Mouse (Mus musculus) heart, postnatal 0 days (tissue): ENCODE data around the gene Stim1. TPM values are rescaled to one million over a fixed set of nuclear protein-coding genes. Genes with fewer than 3 reads are reported as not detected.
A peak's percentile ranks its signal among the peaks of the same experiment; 100 is the strongest.

Experiments used
- ATAC-seq: fragments of 200-750 bp; cut with Nextera tagmentation; 2 replicates; pipeline ENCODE4 v1.8.0; 2017; ENCODE audit warnings: low read depth, moderate number of reproducible peaks, moderate library complexity; ENCODE audit not compliant: insufficient read depth
- DNase-seq: peaks from one replicate; pipeline ENCODE4 v3.0.0-alpha.2; 2016; ENCODE audit warnings: low spot score
- H3K27ac ChIP-seq: fragments of 300-500 bp; sonication (generic); 2 replicates; pipeline ENCODE4 v1.5.1; 2014; ENCODE audit warnings: low read depth, mild to moderate bottlenecking
- H3K27me3 ChIP-seq: fragments of 300-500 bp; sonication (generic); 2 replicates; pipeline ENCODE4 v1.6.1; 2014; ENCODE audit warnings: low read length, mixed read lengths; ENCODE audit not compliant: control insufficient read depth, insufficient read depth
- H3K36me3 ChIP-seq: fragments of 300-500 bp; sonication (generic); replicated peaks from 2 replicates; pipeline ENCODE4 v1.6.1; 2014; ENCODE audit warnings: low read length, mixed read lengths; ENCODE audit not compliant: control insufficient read depth, insufficient read depth
- H3K4me1 ChIP-seq: fragments of 300-500 bp; sonication (generic); 2 replicates; pipeline ENCODE4 v1.6.1; 2014; ENCODE audit warnings: antibody characterized with exemption; ENCODE audit not compliant: control insufficient read depth, insufficient read depth
- H3K4me2 ChIP-seq: fragments of 300-500 bp; sonication (generic); 2 replicates; pipeline ENCODE4 v1.6.1; 2014; ENCODE audit warnings: low read depth, mild to moderate bottlenecking, low read length, moderate library complexity
- H3K4me3 ChIP-seq: fragments of 300-500 bp; sonication (generic); 2 replicates; pipeline ENCODE4 v1.5.1; 2014; ENCODE audit warnings: low read depth, low read length
- H3K9ac ChIP-seq: fragments of 300-500 bp; sonication (generic); replicated peaks from 2 replicates; pipeline ENCODE4 v1.6.1; 2014; ENCODE audit warnings: low read depth, low read length, mixed read lengths
- H3K9me3 ChIP-seq: fragments of 300-500 bp; sonication (generic); replicated peaks from 2 replicates; pipeline ENCODE4 v1.6.1; 2016; ENCODE audit warnings: low read length; ENCODE audit not compliant: control insufficient read depth
- CTCF ChIP-seq: IDR thresholded peaks from 2 replicates; pipeline ENCODE4 v1.5.1; 2016; ENCODE audit warnings: antibody characterized with exemption, control low read depth, low read depth
- EP300 ChIP-seq: IDR thresholded peaks from 2 replicates; pipeline ENCODE4 v1.6.1; 2016; ENCODE audit warnings: antibody characterized with exemption, low read depth
- WGBS: fragments of 180-500 bp; shearing (Covaris S2); extraction: QIAGEN DNeasy Blood & Tissue Kit; methylation state at CpG from one replicate; pipeline ENCODE4 v1.1.7; 2014; 5-methylcytosine and 5-hydroxymethylcytosine counted together
- polyA plus RNA-seq: library from polyadenylated mRNA; unstranded; fragments of >200 nt; fragmentation: Nextera tagmentation; extraction: Ambion mirVana; gene quantifications from 2 replicates; pipeline ENCODE4 v1.2.1, GENCODE M21; 2015
- total RNA-seq: library from RNA; depleted of rRNA; stranded (reverse); fragments of >200 nt; gene quantifications from 2 replicates; pipeline ENCODE4 v1.2.3, GENCODE M21; 2014; ENCODE audit warnings: low replicate concordance

The Stim1 gene
- total and polyA plus RNA-seq, 2 experiments from 2014 or later, result 11.4 to 59.0 TPM

DNA sequence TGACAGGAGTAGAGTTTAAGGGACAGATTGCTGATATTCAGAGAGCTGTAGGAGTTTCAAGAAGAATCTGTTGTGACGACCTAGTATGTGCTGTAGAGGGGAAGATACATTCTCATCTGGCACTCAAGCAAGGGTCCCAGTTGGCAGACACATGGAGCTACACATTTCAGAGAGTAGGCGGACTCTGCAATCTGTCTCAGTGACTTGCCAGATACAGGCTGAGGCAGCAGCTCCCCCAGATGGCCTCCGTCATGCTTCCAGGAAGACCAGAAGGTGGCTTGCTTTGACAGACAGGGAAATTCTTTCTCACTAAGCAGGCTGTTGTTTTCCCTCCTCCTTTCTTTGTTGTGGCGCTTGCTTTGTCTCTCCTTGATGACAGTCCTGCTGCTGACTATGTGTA lies 102.1 kb downstream of the Stim1 start:
- peak; percentile 42 for DNase-seq
- ATAC-seq, result peak; percentile 44; the same call in 1 of the 2 replicates
- TF ChIP-seq EP300, result no peak
- peak; percentile 51 for TF ChIP-seq CTCF
- H3K36me3 ChIP-seq, result no peaks in the 10 kb centered on the region
- H3K9me3 ChIP-seq, result no peaks in the 10 kb centered on the region
- 0 out of 2 replicates have a peak, but pooled peaks cover 3% of the 10 kb centered on the region for H3K4me1 ChIP-seq
- H3K27ac ChIP-seq, result no peak overlapping the region
- no peak overlapping the region for H3K4me3 ChIP-seq
- no peaks in the 10 kb centered on the region for H3K27me3 ChIP-seq
- H3K9ac ChIP-seq, result no peak overlapping the region
- 26% methylated on average over 4 of the region's 4 CpGs for WGBS
- H3K4me2 ChIP-seq, result no peak overlapping the region

DNA sequence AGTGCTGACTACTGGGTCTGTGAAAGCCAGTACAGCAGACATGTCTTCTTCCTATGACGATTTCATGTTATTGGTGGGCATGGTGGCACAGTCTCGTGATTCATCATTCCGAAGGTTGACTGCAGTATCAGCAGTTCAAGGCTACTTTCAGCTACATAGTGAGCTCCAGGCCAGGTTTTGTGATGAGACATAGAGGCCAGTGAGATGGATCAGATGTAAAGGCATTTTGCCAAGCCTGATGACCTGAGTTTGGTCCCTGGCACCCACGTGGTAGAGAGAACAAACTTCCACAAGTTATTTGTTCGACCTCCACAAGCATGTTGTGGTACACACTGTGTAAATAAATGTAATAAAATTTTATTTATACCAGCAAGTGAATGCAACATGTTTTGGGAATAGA lies 102.9 kb downstream of the Stim1 start:
- H3K9me3 ChIP-seq, result no peaks in the 10 kb centered on the region
- H3K4me1 ChIP-seq, result 0 out of 2 replicates have a peak, but pooled peaks cover 3% of the 10 kb centered on the region
- no peak overlapping the region for H3K4me3 ChIP-seq
- 73% methylated on average over 5 of the region's 5 CpGs for WGBS
- no peaks in the 10 kb centered on the region for H3K36me3 ChIP-seq
- ATAC-seq (no peak), DNase-seq (no peak)
- no peak for TF ChIP-seq CTCF
- TF ChIP-seq EP300, result no peak
- H3K27ac ChIP-seq, result no peak overlapping the region
- H3K4me2 ChIP-seq, result no peak overlapping the region
- H3K9ac ChIP-seq, result no peak overlapping the region
- H3K27me3 ChIP-seq, result no peaks in the 10 kb centered on the region

DNA sequence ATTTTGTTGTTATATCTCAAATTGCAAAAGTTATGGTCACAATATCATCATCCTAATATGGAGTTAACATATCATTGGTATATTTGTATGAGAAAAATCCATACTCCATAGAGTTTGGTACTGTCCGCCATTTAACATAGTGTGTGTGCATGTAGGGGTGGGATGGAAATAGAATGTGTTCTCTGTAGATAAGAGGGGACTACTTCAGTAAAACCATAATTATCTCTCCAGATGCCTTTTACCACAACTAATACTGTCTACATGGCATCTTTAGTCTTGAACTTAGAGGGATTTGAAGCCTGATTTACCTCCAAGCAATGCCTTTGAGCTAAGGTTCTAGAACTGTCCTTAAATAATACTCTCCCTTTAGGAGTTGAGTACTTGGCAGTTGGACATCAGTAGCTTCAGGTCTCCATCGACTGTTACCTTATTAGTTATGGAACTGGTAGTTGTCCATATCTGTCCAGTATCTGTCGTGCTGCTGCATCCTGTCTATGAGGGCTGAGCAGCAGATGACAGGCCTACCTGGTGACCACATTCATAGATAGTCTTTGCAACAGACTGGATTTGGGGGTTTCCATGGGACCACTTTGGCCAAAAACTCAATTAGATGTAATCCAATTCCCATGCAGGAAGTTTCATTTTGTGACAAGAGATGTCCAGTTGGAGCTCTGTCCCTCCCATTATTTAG lies 105.9 kb downstream of the Stim1 start:
- ATAC-seq, result no peak
- H3K9me3 ChIP-seq, result no peaks in the 10 kb centered on the region
- TF ChIP-seq EP300 (no peak), CTCF (no peak)
- DNase-seq, result no peak
- H3K27me3 ChIP-seq, result no peaks in the 10 kb centered on the region
- WGBS, result 90% methylated on average over 3 of the region's 3 CpGs
- no peaks in the 10 kb centered on the region for H3K36me3 ChIP-seq
- no peak overlapping the region for H3K4me2 ChIP-seq
- no peak overlapping the region for H3K4me3 ChIP-seq
- H3K4me1 ChIP-seq, result 0 out of 2 replicates have a peak, but pooled peaks cover 3% of the 10 kb centered on the region
- no peak overlapping the region for H3K27ac ChIP-seq
- no peak overlapping the region for H3K9ac ChIP-seq

DNA sequence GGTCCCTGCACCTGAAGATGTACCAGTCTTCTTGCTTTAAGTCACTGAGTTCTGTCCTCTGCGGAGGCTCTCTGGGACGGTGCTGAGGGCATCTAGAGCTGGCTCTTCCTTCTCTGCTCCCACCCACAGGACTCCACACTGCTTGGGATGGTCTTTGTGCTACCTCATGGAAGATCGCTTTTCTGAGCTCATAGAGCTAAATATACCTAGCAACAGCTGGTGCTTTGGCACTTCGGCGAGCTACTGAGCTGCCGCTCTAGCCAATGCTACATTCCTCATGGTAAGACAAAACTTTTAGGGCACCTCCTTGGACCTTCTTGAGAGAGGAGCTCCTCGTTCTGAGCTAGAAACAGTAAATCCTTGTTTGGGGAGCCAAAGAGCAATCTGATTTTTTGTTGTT lies 115.6 kb downstream of the Stim1 start:
- H3K4me2 ChIP-seq, result no peak overlapping the region
- no peak overlapping the region for H3K27ac ChIP-seq
- no peak for DNase-seq
- H3K4me3 ChIP-seq, result no peak overlapping the region
- 79% methylated on average over 7 of the region's 7 CpGs for WGBS
- no peaks in the 10 kb centered on the region for H3K27me3 ChIP-seq
- H3K4me1 ChIP-seq, result no peaks in the 10 kb centered on the region
- H3K9me3 ChIP-seq, result no peaks in the 10 kb centered on the region
- no peak for ATAC-seq
- TF ChIP-seq CTCF (no peak), EP300 (no peak)
- no peak overlapping the region for H3K9ac ChIP-seq
- H3K36me3 ChIP-seq, result no peaks in the 10 kb centered on the region

DNA sequence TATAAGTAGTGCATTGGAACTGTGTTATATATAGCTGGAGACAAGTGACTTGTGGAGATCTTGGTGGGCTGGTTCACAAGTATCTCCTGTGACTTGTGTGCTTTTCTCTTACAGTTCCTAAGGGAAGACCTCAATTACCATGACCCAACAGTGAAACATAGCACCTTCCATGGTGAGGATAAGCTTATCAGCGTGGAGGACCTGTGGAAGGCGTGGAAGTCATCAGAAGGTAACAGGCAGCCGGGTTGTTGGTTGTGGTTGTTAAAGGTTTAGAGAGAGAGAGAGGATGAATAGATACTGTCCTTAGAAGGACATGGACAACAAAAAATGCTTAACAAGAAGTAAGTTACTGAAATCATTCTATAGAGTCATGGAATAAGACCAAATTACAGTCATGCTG lies 118.4 kb downstream of the Stim1 start:
- Histone ChIP-seq H3K4me2 (no peak overlapping the region), H3K27ac (no peak overlapping the region), H3K4me1 (peaks cover 12% of the 10 kb centered on the region), H3K9ac (no peak overlapping the region), H3K4me3 (no peak overlapping the region), H3K9me3 (no peaks in the 10 kb centered on the region), H3K27me3 (no peaks in the 10 kb centered on the region), H3K36me3 (no peaks in the 10 kb centered on the region)
- TF ChIP-seq CTCF (no peak), EP300 (no peak)
- no peak for DNase-seq
- ATAC-seq, result no peak
- 84% methylated on average over 3 of the region's 3 CpGs for WGBS

DNA sequence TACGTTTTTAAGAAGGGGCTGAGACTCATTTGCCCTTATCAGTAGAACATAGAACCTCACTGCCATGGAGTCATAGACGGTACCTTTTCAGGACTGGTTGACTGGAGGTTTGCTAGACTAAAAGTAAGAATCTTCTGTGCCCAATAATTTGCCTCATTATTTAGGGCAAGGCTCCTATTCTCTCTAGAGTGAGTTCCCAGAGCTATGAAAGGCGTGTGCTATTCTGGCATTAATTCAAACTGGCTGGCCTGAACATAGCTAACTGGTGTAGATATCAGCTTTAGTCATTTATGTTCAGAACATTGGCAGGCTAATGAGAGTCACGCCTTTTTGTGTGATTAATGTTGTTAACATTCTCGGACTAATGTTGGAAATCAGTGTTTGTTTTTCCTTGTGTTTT lies 121.5 kb downstream of the Stim1 start:
- DNase-seq, result peak; percentile 66
- TF ChIP-seq CTCF (no peak), EP300 (no peak)
- H3K27ac ChIP-seq, result peak overlapping the region; percentile 44; the same call in 1 of the 2 replicates
- H3K9me3 ChIP-seq, result no peaks in the 10 kb centered on the region
- 18% methylated on average over 5 of the region's 5 CpGs for WGBS
- peaks cover 6% of the 10 kb centered on the region; the same call in 1 of the 2 replicates for H3K27me3 ChIP-seq
- H3K4me1 ChIP-seq, result peaks cover 12% of the 10 kb centered on the region
- H3K9ac ChIP-seq, result no peak overlapping the region
- no peak for ATAC-seq
- no peaks in the 10 kb centered on the region for H3K36me3 ChIP-seq
- H3K4me2 ChIP-seq, result peak overlapping the region; percentile 31
- H3K4me3 ChIP-seq, result no peak overlapping the region
